Mouse (Mus musculus) liver, postnatal 0 days (tissue): Measurements from ENCODE around the gene Smarcd3.

Experiments used
- CTCF ChIP-seq: sonication (generic); IDR thresholded peaks from 2 replicates; pipeline ENCODE4 v1.5.1; 2016; ENCODE audit warnings: antibody characterized with exemption, low read depth
- EP300 ChIP-seq: IDR thresholded peaks from 2 replicates; pipeline ENCODE4 v1.6.1; 2016; ENCODE audit warnings: antibody characterized with exemption, low read depth, mild to moderate bottlenecking

GRCm38 (mm10) chr5:24604656-24605100 lies 19.5 kb downstream of the Smarcd3 start:
- peak; percentile 35 for TF ChIP-seq CTCF
- TF ChIP-seq EP300: no peak
